Mouse (Mus musculus) ES-E14 (cell line): ENCODE results near the gene Cenpe.

ENCODE experiments used
- CHD2 ChIP-seq: IDR thresholded peaks from 2 replicates; pipeline ENCODE4 v1.6.1; 2014; ENCODE audit warnings: mild to moderate bottlenecking, low read depth, low read length, inconsistent platforms
- HCFC1 ChIP-seq: IDR thresholded peaks from 2 replicates; pipeline ENCODE4 v1.6.1; 2012; ENCODE audit warnings: low read length, inconsistent platforms, borderline replicate concordance; ENCODE audit not compliant: insufficient read depth
- MAFK ChIP-seq: IDR thresholded peaks from 2 replicates; pipeline ENCODE4 v1.6.1; 2014; ENCODE audit warnings: mild to moderate bottlenecking, low read depth, low read length, inconsistent platforms; ENCODE audit not compliant: insufficient read depth
- ZC3H11A ChIP-seq: IDR thresholded peaks from 2 replicates; pipeline ENCODE4 v1.6.1; 2012; ENCODE audit warnings: low read depth, mild to moderate bottlenecking, inconsistent platforms, low read length, borderline replicate concordance
- ZNF384 ChIP-seq: IDR thresholded peaks from 2 replicates; pipeline ENCODE4 v1.6.1; 2012; ENCODE audit warnings: low read depth, low read length, inconsistent platforms

DNA sequence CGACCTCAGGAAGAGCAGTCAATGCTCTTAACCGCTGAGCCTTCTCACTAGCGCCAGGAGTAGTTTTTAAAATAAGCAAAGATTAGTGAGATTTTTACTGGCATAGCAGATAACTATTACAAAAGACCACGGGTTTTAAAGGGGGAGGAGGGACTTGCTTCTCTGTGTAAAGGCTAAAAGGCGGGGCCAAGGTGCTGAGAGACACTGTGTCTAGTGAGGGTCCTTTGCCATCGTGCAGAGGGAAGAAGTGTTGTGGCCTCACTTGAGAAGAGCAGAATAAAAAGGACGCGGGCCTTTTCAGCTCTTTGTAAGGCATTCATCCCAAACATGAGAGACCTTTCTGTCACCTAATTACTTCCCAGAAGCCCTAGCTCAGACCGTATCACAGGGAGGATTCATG, 92.2 kb downstream of the Cenpe start:
- TF ChIP-seq ZNF384 (no peak), HCFC1 (no peak), ZC3H11A (no peak), CHD2 (no peak), MAFK (no peak)
